Mouse (Mus musculus): ENCODE data around the gene Pde3a. TPM values are rescaled to one million over a fixed set of nuclear protein-coding genes. Genes with fewer than 3 reads are reported as not detected.
A peak's percentile ranks its signal among the peaks of the same experiment; 100 is the strongest.

Pde3a gene
- total and polyA plus RNA-seq, 2 experiments from 2014 or later = 1.2 to 4.9 TPM

- Histone ChIP-seq H3K4me1 (ENCODE audit: insufficient read depth) (no peaks in the 10 kb centered on the region), H3K9me3 (ENCODE audit: low read length) (no peaks in the 10 kb centered on the region), H3K4me3 (ENCODE audit: low read depth, low read length) (no peak overlapping the region), H3K36me3 (ENCODE audit: insufficient read depth) (no peaks in the 10 kb centered on the region), H3K9ac (no peak overlapping the region), H3K27ac (ENCODE audit: low read depth, low read length) (no peak overlapping the region), H3K4me2 (ENCODE audit: low read depth) (no peak overlapping the region), H3K27me3 (ENCODE audit: insufficient read depth, low read length) (no peaks in the 10 kb centered on the region)
- no peak for ATAC-seq
- TF ChIP-seq CTCF (IDR thresholded peaks at IDR 0.05; ENCODE audit: low read depth) = no peak
- WGBS = 82% methylated on average over 15 of the region's 15 CpGs
- DNase-seq = no peak
Observed at GRCm38 (mm10) chr6:141226851-141227657, 22.0 kb upstream of the Pde3a start.

- no peak for ATAC-seq
- no peaks in the 10 kb centered on the region for H3K9me3 ChIP-seq (ENCODE audit: low read length)
- no peaks in the 10 kb centered on the region for H3K27me3 ChIP-seq (ENCODE audit: insufficient read depth, low read length)
- H3K9ac ChIP-seq = no peak overlapping the region
- H3K4me2 ChIP-seq (ENCODE audit: low read depth) = no peak overlapping the region
- H3K4me1 ChIP-seq (ENCODE audit: insufficient read depth) = no peaks in the 10 kb centered on the region
- WGBS = 82% methylated on average over 3 of the region's 3 CpGs
- no peak overlapping the region for H3K27ac ChIP-seq (ENCODE audit: low read depth, low read length)
- H3K36me3 ChIP-seq (ENCODE audit: insufficient read depth) = no peaks in the 10 kb centered on the region
- no peak overlapping the region for H3K4me3 ChIP-seq (ENCODE audit: low read depth, low read length)
- DNase-seq = no peak
- TF ChIP-seq CTCF (IDR thresholded peaks at IDR 0.05; ENCODE audit: low read depth) = no peak
Observed at GRCm38 (mm10) chr6:141227658-141228005, 21.4 kb upstream of the Pde3a start.

GRCm38 (mm10) chr6:141232756-141233382, 16.2 kb upstream of the Pde3a start:
- no peak for DNase-seq
- no peaks in the 10 kb centered on the region for H3K4me1 ChIP-seq (ENCODE audit: insufficient read depth)
- no peaks in the 10 kb centered on the region for H3K9me3 ChIP-seq (ENCODE audit: low read length)
- H3K4me2 ChIP-seq (ENCODE audit: low read depth) = no peak overlapping the region
- H3K36me3 ChIP-seq (ENCODE audit: insufficient read depth) = no peaks in the 10 kb centered on the region
- no peak overlapping the region for H3K27ac ChIP-seq (ENCODE audit: low read depth, low read length)
- no peak overlapping the region for H3K4me3 ChIP-seq (ENCODE audit: low read depth, low read length)
- TF ChIP-seq CTCF (IDR thresholded peaks at IDR 0.05; ENCODE audit: low read depth) = no peak
- no peak overlapping the region for H3K9ac ChIP-seq
- no peak for ATAC-seq
- WGBS = 79% methylated on average over 6 of the region's 6 CpGs
- no peaks in the 10 kb centered on the region for H3K27me3 ChIP-seq (ENCODE audit: insufficient read depth, low read length)

- DNase-seq = no peak
- Histone ChIP-seq H3K27ac (ENCODE audit: low read depth, low read length) (no peak overlapping the region), H3K9ac (no peak overlapping the region), H3K4me1 (ENCODE audit: insufficient read depth) (no peaks in the 10 kb centered on the region), H3K36me3 (ENCODE audit: insufficient read depth) (no peaks in the 10 kb centered on the region), H3K4me2 (ENCODE audit: low read depth) (no peak overlapping the region), H3K4me3 (ENCODE audit: low read depth, low read length) (no peak overlapping the region), H3K9me3 (ENCODE audit: low read length) (no peaks in the 10 kb centered on the region), H3K27me3 (ENCODE audit: insufficient read depth, low read length) (no peaks in the 10 kb centered on the region)
- WGBS = 98% methylated on average over 1 of the region's 1 CpGs
- no peak for TF ChIP-seq CTCF (IDR thresholded peaks at IDR 0.05; ENCODE audit: low read depth)
- ATAC-seq = no peak
Observed at GRCm38 (mm10) chr6:141241809-141242208, 7.3 kb upstream of the Pde3a start.

GRCm38 (mm10) chr6:141245089-141245488, 4.0 kb upstream of the Pde3a start:
- TF ChIP-seq CTCF (IDR thresholded peaks at IDR 0.05; ENCODE audit: low read depth) = no peak
- Histone ChIP-seq H3K36me3 (ENCODE audit: insufficient read depth) (no peaks in the 10 kb centered on the region), H3K27me3 (ENCODE audit: insufficient read depth, low read length) (no peaks in the 10 kb centered on the region; the same call in 1 of the 2 replicates), H3K4me3 (ENCODE audit: low read depth, low read length) (no peak overlapping the region), H3K4me1 (ENCODE audit: insufficient read depth) (no peaks in the 10 kb centered on the region), H3K4me2 (ENCODE audit: low read depth) (no peak overlapping the region), H3K27ac (ENCODE audit: low read depth, low read length) (no peak overlapping the region), H3K9me3 (ENCODE audit: low read length) (no peaks in the 10 kb centered on the region), H3K9ac (no peak overlapping the region)
- ATAC-seq = no peak
- DNase-seq = no peak
- 92% methylated on average over 4 of the region's 4 CpGs for WGBS

GRCm38 (mm10) chr6:141246391-141246790, 2.7 kb upstream of the Pde3a start:
- TF ChIP-seq CTCF (IDR thresholded peaks at IDR 0.05; ENCODE audit: low read depth) = no peak
- Histone ChIP-seq H3K9ac (no peak overlapping the region), H3K4me1 (ENCODE audit: insufficient read depth) (no peaks in the 10 kb centered on the region), H3K4me3 (ENCODE audit: low read depth, low read length) (no peak overlapping the region), H3K4me2 (ENCODE audit: low read depth) (no peak overlapping the region), H3K36me3 (ENCODE audit: insufficient read depth) (no peaks in the 10 kb centered on the region), H3K27ac (ENCODE audit: low read depth, low read length) (no peak overlapping the region), H3K9me3 (ENCODE audit: low read length) (no peaks in the 10 kb centered on the region), H3K27me3 (ENCODE audit: insufficient read depth, low read length) (peaks cover 5% of the 10 kb centered on the region)
- ATAC-seq (no peak), DNase-seq (no peak)
- WGBS = 45% methylated on average over 6 of the region's 6 CpGs

- Histone ChIP-seq H3K9me3 (ENCODE audit: low read length) (no peaks in the 10 kb centered on the region), H3K4me1 (ENCODE audit: insufficient read depth) (no peaks in the 10 kb centered on the region), H3K4me2 (ENCODE audit: low read depth) (peak overlapping the region; percentile 15), H3K9ac (no peak overlapping the region), H3K36me3 (ENCODE audit: insufficient read depth) (no peaks in the 10 kb centered on the region), H3K27ac (ENCODE audit: low read depth, low read length) (no peak overlapping the region), H3K27me3 (ENCODE audit: insufficient read depth, low read length) (peaks cover 14% of the 10 kb centered on the region), H3K4me3 (ENCODE audit: low read depth, low read length) (no peak overlapping the region)
- TF ChIP-seq CTCF (IDR thresholded peaks at IDR 0.05; ENCODE audit: low read depth) = no peak
- DNase-seq (no peak), ATAC-seq (no peak)
Observed at GRCm38 (mm10) chr6:141248081-141248480, 988 bp upstream of the Pde3a start.
